Mouse (Mus musculus): ENCODE measurements around the gene Neurod6.

DNA sequence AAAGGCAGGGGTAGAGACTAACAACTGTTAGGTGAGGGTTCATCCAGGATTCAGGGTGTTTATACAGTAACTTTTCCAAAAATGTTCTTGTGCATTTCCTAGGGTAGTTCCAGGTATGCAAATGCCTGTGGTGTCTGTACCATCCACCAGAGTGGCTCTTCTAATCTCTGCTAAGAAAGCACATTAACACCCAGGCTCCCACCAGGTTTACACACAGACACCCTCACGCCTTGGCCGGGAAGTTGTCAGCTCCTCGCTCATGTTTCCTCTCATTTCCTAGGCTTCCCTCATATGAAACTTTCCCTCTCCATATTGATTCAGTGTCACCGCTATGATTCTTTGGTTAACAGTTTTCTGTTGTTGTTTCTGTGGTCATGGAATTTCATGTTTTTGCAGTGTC is 2.4 kb upstream of the Neurod6 start:
- TF ChIP-seq POLR2A (IDR thresholded peaks at IDR 0.05; ENCODE audit: insufficient read depth, low read depth, low read length): no peak
- no peak for TF ChIP-seq CTCF (IDR thresholded peaks at IDR 0.05; ENCODE audit: insufficient read depth, low read depth, low read length)
